Mouse (Mus musculus) heart, adult 8-10 months (tissue): ENCODE data around the gene Sult1d1. TPM values are rescaled to one million over a fixed set of nuclear protein-coding genes. Genes with fewer than 3 reads are reported as not detected.
"Not testable (repeated sequence)": the region's sequence is repeated elsewhere in the genome, so short reads cannot be mapped to it uniquely, and the experiment has no call there.

Source experiments
- DNase-seq: peaks from one replicate; pipeline ENCODE4 v3.0.0; 2022; ENCODE audit warnings: low spot score
- total RNA-seq, 4 experiments: library from RNA; stranded (reverse); gene quantifications; 2 replicates each; pipeline ENCODE4 v1.2.4; 2022

The Sult1d1 gene
- under 1 TPM in 1 of 4 experiments, not detected in 3; 0.29 TPM for total RNA-seq

DNA sequence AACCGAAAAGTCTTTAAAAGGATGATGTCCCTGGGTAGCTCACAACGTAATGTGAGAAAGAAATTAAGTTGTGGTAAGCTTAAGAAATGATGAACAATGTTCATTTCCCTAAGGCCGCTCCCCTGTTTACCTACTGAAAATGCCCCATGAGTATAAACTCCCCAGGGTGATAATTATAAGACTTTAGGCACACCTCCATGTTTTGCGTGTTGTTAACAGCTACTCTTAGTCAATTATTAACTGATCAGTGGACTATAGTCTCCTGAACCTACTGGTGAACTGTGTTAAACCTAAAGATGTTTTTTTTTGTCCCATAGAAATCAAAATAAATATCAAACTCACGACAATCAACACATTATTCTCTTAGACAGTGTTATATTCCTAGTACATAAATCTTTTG, at the start of gene Sult1d1:
TSS of gene Sult1d1 (minus strand) at position 183 of the 400 bp plus-strand sequence.
- DNase-seq: no peak

GRCm38 (mm10) chr5:87615128-87615390, 46.2 kb upstream of the Sult1d1 start:
- DNase-seq: no peak

DNA sequence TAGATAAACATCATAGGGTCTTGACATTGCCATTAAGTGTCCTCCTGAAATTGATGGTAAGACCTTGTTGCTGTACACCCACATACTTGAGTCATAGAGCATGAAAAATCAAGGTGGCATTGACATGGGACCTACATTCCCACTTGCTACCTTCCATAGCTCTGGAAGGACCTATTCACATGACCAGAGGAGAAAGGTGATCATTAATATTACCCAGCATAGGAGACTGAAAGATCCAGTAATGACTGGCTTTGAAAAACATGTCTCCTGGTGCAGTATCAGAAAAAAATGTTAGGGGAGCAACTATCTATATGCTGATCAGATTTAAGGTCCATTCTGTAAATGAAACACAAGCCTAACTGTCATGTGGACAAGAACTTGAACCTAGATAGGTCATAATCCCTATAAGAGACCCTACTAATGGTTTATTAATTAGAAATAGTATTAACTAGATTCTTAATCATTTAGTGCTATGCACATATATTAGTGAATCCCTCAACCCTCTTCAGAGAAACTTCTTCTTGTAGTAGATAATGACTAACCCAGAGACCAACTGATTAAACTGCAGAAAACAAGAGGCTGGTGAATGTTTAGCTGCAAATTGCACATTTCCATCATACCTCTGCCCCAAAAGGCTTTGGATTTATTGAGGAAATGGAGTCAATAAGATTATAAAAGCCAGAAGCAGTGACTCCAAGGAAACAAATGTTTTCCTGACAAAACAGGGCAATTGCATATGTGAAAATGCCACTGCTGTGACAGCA, 45.7 kb upstream of the Sult1d1 start:
- no peak for DNase-seq

DNA sequence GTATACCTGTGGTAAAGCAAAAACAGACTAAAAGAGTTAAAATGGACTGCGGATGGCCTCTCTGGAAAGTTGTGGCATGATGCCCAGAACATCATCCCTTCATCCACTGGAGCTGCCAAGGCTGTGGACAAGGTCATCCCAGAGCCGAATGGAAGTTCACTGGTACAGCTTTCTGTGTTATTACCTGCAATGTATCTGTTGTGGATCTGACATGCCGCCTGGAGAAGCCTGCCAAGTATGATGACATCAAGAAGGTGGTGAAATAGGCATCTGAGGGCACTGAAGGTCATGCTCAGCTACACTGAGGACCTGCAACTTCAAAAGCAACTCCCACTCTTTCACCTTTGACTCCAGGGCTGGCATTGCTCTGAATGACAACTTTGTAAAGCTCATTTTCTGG, 32.2 kb upstream of the Sult1d1 start:
- no peak for DNase-seq

- no peak for DNase-seq
These were observed 29.1 kb upstream of the Sult1d1 start for GRCm38 (mm10) chr5:87597891-87598290.

GRCm38 (mm10) chr5:87591494-87591893, 22.7 kb upstream of the Sult1d1 start, which contains the start of gene Sult1e1:
Gene Sult1e1, minus strand, starts transcription at chr5:87591594.
- DNase-seq: no peak

- DNase-seq: no peak
These were observed 21.1 kb upstream of the Sult1d1 start for GRCm38 (mm10) chr5:87589916-87590315.

DNA sequence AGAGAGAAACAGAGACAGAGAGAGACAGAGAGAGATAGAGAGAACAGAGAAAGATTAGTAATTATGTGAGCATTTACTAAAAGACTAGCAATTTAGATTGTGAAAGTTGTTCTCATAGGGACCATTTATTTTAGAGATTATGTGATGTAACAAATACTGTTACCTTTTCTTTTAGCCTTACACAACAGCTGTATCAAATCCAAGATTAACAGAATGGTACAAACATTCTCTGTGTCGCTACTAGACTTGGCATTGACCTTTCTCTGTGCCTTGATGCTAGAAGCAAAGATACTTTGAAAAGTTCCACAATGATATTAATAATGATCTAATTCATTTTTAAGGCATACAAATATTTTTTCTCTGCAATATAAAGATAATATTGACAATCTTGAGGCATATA, 11.6 kb upstream of the Sult1d1 start:
- DNase-seq: no peak

GRCm38 (mm10) chr5:87574174-87574573, 5.3 kb upstream of the Sult1d1 start:
- DNase-seq: no peak

DNA sequence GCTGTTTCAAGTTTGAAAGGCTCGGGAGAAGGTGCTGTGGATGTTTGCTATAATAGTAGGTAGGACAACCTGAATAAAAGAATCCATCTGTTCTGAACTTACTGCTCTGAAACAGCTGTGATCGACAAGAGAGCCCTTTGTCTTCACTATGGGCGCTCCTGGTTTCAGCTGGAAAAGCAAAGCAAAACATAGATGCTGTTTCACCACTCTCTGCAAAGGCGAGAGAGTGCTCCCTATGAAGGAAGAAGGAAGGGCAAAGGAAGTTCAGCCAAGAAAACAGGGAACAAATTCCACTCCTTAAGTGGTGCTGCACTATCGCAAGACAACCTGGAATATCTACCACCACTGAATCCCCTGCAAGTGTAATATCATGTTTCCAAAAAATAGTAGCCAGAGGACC, 4.7 kb upstream of the Sult1d1 start:
- DNase-seq: no peak

GRCm38 (mm10) chr5:87572781-87573180, 4.0 kb upstream of the Sult1d1 start:
- no peak for DNase-seq

DNA sequence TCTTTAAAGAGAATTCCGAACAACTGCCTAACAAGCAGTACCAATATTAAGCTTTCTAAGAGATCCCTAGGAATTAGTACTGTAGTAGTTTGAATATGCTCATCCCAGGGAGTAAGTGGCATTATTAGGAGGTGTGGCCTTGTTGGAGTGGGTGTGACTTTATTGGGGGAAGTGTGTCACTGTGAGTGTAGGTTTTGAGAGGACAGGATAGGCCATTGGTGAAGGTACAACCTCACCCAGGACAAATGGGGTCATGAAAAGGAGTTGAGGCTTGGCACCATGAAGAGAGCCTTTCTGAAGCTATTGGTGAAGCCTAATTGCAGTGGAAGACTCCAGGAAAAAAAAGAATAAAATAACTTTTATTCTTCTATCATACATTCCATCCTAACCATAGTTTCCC, 1.5 kb downstream of the Sult1d1 start:
- DNase-seq: no peak

DNA sequence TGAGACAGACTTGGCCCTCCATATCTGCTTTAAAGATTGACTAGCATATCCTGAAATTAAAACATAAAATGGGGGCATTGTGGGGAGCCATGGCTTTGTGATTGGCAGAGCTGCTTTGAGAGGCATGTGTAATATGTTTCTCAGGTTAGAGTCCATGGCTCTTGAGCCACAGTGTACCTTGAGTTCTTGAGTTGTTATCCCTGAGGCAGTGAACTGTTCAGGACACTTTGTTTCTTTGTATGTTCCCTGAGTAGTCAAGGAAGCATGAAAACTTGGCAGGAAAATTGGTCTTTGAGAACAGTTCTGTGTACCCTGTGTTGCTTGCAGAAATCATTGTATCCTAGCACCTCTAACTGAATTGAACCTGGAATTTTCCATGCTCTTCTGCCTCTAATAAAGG, 5.9 kb downstream of the Sult1d1 start:
- DNase-seq: no peak

DNA sequence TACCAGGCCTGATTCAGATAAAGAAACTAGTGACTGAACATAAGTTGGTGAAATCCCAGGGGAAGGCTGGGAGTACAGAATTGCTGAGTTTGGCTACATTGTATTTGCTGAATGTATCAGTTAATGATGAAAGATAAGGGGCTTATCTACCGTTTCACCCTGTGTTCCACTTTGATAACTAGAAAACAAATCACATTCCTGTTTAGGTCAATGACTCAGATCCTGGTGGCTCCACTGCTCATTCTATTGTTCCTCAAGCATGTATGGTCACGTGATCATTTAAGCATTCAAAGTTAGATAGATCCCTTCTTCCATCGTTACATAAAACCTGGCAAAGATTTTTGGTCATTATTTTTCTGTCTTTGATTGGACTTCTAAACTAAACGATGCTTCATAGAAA, 6.3 kb downstream of the Sult1d1 start:
- DNase-seq: no peak

GRCm38 (mm10) chr5:87560145-87560544, 8.7 kb downstream of the Sult1d1 start:
- no peak for DNase-seq

DNA sequence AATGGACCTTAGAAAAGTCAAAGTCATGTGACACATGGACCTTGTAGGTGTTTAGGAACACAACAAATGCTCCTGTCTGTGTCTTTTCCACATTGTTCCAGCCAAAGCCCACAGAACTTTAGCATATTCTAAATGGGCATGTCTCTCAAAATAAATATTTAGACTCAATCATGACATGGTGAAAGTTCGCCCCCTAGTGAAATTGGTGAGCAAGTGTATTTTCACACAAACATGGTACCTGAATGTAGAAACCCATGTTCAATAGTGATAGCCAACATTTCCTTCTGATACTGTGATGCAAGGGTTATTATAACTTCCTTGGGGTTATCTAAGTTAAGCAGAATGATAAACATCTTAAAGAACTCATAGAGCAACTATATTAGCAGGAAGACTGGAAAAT, 17.9 kb downstream of the Sult1d1 start:
- DNase-seq: no peak

- DNase-seq: no peak
These were observed 30.7 kb downstream of the Sult1d1 start, which contains the start of gene Sult1b1 for GRCm38 (mm10) chr5:87538111-87538510. Gene Sult1b1, minus strand, starts transcription at chr5:87538195.

DNA sequence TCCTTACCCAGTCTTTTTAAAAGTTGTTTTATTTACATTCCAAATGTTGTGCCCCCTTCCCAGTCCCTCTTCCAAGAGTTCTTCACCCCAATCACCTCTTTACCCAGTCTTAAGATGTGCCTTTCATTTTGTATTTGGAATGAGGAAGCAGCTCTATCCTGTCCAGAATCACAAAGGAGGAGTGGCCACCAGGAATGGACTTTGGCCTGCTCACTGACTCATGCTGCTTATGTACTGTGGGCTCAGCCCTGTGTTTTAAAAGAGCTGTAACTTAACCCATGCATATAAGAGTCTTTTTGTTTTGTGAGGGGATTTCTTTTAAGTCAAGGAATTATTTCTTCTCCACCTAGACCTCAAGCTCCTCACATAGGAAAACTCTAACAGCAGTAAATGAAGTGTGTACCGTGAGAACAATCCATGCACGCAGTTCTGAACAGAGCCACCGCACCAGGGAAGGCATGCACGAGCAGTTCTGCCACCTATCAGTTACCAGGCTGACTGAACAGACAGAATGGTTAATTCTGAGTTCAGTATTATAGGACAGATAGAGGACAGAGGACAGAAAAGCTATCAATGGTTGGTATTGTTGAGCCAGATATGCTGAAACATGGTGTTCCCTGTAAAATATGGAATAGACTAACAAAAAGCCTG, 32.7 kb downstream of the Sult1d1 start:
- no peak for DNase-seq

- DNase-seq: no peak
These were observed 36.5 kb downstream of the Sult1d1 start for GRCm38 (mm10) chr5:87532288-87532687.

- not testable (repeated sequence) for DNase-seq
These were observed 45.3 kb downstream of the Sult1d1 start for GRCm38 (mm10) chr5:87523561-87523960.

GRCm38 (mm10) chr5:87505776-87506458, 62.9 kb downstream of the Sult1d1 start:
- DNase-seq: no peak
